Mouse (Mus musculus): Measurements from ENCODE around the gene Sox6.

The Sox6 gene

DNA sequence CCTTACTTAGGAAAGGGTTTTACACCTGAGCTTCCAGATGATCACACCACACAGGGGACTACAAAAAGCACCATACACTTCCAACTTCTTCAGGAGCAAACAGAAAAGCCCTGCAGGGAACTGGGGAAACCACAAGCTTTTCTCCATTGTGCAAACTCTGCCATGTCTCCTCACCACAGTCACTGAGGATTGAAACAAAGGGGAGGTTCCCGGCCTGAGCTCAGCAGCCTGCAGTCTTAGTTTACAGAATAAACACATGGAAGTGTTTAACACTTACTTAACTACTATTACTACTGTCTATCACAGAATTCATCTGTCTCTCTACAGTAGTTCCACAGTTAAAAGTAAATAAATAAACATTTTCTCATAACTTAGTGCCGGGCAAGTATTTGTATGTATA is 498.3 kb downstream of the Sox6 start:
- DNase-seq: peak; percentile 18

DNA sequence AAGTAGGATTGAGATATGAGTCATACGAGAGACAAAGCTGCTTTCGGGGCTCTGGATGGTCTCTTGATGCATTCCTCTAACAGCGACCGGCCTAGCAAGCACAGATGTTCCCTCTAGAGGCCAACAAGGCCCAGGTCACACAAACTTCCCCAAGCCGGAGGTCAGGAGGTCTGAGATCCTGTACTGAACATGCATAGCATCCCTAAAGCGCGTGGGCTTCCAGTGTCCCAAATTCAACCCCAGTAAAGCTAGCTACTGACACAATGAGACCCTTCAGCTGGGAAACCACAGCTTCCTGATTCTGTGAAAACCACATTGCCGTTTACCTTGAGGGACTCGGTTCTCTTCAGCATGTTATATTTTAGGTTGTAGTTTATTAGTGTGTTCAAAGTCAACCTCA is 499.6 kb downstream of the Sox6 start:
- peak; percentile 23 for DNase-seq

DNA sequence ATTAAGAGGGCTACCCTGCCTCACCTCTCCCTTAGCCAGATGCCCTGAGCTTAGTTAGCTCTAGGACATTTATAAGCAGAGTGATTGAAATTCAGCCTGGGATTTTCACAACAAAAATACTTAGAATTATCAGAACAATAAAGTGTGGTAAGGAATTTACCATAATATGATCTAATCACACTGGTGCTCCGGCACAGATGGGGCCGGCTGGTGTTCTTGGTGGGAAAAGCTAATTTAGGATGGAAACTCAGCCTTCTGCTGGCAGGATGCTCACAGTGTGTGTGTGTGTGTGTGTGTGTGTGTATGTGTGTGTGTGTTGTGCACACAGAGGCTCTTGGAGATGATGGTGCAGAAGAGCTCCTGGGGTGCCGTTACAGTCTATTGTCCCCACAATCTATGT is 501.0 kb downstream of the Sox6 start:
- DNase-seq: no peak

DNA sequence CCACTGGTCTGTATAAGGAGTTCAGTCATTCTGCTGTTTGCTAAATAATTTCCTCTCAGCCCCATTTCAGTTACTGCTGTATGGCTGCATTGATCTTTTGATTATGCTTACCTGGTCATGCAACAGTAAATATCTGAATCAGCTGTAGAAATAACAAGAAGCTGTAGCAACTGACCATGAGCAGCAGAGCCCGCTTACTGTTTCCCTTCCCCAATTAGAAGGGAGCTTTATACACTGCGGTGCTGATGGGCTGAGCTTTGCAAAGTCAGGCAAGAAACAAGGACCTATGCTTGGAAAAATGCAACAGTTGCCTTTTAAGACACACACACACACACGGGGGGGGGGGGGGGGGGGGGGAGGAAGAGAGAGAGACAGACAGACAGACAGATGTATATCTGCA is 502.1 kb downstream of the Sox6 start:
- DNase-seq: no peak

DNA sequence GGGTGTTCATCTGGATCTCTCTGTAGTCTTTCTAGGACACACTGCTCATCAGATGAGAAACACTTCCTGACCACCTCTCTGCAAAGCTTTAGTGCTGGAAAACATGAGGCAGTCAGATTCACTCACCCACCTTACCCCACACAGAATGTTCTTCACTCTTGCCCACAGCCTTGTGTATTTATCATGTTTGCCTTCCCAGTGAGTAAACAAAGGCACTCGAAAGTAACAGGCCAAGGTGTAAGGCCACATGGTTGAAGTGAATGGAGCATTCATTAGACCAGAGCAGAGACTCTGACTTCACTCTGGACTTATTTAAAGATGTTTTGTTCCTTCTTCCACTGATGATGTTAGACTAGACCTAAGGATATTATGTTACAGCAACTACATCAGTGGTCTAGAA is 506.7 kb downstream of the Sox6 start:
- DNase-seq: no peak

DNA sequence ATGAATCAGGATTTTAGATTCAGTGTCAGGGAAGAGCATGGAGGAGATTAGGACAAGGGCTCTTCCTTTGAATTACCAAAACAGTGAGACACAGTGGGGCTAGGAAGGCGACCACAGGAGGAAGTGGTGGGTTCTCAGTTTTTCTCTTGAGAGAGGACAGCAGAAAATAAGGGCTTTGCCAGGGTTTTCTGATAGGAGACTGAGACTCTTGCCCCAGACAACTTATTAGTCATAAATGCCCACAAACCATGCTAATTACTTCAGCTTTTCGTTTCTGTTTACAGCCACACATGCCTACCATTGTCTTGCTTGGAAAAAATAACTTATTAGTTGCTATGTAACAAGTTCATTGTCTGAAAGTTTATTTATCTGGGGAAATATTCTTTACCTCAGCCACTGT is 507.4 kb downstream of the Sox6 start:
- no peak for DNase-seq

DNA sequence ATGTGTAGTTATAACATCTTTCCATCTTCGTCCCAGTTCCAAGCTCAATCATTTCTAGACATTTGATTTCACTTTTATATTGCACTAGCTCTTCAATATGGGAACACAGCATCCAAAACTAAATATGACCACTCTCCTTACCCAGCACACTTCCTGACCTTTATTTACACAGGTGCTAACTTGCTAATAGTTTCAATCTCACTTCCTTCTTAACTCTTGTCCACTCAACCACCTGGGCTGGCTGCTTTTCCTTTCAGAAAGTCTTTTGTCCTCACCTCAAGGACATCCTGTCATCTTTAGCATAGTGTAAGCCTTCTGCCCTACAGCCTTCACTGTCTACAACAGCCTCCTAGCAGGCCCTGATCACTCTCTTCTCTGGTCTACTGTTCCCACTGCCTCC is 520.9 kb downstream of the Sox6 start:
- no peak for DNase-seq

DNA sequence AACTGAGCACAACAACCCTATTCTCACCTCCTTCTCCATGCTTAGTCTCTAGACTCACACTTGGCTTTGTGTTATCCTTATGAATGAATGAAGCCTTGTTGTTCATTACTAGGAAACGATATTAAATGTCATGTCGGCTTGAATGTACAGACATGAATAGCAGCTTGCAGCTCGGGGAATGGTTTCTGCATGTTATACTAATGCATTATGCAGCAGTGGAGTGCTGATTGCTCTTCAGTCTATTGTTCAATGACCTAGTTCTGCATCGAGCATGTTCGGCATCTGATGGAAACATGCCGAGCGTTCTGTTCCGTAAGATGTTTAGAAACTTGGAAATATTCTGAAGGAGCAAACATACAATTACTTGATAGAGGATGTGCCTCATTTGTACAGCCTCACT is 524.9 kb downstream of the Sox6 start:
- DNase-seq: no peak

DNA sequence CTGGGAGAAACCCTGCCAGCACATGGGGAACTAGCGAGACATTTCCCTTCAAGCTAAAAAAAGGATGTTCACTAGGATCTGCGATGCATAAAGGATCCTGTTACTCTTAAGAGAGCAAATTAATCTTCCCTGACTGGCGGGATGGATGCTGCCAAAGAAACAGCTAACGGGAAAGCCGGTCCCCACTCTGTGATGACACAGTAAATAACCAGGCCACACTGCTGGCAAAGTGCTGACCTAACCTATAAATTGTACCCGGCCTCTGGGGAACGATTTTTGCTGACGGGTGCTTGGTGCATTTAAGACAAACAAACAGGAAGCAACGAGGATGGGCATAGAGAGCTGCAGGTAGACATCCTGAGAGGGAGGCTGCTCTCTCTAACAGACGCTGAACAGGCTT is 526.8 kb downstream of the Sox6 start:
- no peak for DNase-seq

DNA sequence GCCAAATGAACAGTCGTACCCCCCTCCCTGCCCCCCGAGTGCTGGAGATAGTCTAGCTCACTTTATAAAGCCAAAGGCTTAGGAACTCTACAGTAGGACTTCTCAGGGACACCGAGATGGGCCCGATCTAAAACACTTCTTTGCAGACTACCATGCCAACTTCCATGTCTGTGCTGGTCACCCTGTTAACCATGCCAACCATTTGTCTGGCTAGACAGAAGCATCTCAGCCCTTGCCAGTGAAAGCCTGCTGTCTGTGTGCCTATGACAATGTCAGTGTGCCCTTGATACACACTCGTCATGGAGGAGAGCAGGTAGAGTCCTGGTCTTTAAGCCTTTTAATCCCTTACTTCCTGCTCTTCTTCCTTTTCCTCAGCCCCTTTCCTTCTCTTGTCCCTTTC is 527.5 kb downstream of the Sox6 start:
- no peak for DNase-seq

DNA sequence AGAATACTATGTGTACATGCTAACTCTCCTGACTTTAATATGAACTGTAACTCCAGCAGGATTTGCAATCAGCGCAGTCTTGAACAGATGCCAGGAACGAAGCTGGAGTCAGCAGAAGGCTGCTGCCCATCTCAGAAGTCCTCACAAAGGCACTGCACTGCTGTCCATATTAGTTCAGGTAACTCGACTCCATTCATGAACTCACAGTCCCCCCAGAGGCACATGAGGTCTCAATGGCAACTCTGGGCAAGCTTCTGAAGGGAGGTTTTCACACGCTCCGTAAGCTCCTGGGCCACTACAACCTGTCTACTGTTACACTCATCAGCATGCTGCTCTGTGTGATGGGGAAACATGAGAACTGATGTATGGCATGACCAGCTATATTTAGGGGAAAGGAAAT is 528.6 kb downstream of the Sox6 start:
- DNase-seq: peak; percentile 61

DNA sequence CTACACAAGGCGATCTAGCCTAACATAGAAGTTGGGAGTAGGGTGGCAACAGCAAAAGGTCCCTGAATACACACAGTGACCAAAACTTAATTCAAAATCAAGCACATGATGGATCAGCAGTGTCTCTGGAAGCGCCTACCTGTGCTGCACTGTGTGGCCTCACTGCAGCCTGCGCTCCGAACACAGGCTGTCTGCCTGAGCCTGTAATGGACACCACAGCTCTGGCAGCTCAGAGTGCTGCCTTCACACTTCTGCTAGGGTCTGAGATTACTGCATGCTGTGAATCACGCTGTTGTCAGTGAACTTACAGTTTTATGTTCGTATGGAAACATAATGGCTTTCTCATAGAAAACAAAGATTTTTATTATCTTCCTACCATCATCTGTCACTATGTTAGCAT is 532.2 kb downstream of the Sox6 start:
- no peak for DNase-seq

DNA sequence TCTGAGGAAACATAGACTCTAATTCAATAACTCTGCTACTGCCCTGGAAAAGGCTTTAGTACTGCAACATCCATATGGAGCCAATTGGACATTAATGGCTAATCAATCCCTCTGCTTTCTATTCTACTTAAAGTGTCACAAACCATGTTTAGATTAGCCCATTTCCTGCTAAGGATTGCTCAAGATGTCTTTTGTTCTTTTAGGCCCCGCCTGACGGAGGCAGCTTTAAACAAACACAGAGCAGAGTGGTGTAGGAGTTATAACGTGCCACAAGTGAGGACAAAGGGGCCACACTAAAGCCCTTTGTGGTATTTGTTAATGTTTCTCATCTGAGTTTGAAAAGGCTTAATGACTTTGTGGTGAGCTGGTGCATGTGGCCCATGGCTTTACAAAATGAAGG is 537.1 kb downstream of the Sox6 start:
- peak; percentile 68 for DNase-seq

DNA sequence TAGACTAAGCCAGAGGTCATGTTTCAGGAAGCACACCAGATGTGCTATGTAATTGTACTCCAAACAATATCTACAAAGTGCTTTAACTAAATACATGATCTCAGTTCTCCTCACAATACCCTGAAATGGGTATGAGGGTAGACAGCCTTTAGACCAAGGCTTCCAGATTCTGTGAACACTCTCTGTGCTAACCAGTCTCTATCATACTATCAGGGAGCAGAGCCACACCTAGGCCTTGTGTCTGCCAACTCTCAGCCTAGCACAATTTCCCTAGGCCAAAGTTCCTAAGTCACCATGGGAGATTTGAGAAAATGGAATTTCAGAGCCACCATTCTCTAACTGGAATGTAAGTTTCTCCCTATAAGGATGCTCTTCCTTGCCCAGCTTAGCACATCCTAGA is 537.8 kb downstream of the Sox6 start:
- no peak for DNase-seq

DNA sequence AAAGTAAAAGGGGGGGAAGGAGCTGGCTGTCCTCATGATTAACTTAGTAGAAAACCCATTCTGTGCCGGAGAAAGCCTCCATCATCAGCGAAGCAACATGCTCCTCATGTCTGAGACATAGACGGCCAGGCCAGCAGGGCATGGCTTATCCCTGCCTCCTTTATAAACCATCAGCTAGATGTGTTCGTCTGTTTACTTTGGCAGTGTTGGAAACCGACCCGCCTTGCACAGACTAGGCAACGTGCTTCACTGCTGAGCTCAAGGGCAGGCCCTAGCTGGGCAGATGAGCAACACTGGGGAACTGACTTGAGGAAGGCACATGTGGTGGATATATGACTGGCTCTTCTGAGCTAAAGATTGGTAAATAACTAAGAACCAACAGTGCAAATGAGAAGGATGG is 538.4 kb downstream of the Sox6 start:
- no peak for DNase-seq

DNA sequence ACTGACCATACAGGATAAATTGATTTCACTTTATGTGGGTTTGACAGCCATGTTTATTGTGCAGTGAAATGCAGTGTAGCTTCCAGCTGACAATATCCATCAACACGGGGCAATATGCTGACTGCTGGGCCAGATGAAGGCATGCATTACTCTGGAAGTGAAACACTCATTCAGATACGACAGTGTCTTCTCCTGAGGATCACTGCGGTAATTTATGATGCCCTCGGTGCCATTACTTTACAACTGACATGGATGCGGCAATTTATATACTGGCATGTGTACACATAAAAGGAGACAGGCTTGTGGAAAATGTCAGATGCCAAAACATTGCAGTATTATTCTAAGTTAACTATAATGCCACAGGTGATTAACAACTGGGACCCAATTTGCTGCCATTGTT is 546.9 kb downstream of the Sox6 start:
- DNase-seq: no peak

DNA sequence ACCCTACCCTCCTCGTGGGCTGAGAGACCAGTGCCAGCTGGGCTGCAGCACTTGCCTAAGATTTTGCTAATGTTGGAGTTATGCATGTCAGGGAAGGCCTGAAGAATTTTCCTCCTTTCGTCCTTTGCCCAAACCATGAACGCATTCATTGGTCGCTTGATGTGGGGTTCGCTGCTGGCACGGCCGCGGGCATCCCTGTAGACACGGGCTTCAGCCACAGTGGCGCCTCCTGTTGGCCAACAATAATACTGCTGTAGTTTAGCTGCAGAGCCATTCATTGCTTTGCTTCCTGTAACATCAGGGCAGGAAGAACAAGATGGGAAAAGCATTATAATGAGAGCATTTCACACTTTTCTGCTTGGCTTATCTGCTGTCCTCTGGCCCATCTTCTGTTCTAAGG is 549.0 kb downstream of the Sox6 start:
- no peak for DNase-seq

DNA sequence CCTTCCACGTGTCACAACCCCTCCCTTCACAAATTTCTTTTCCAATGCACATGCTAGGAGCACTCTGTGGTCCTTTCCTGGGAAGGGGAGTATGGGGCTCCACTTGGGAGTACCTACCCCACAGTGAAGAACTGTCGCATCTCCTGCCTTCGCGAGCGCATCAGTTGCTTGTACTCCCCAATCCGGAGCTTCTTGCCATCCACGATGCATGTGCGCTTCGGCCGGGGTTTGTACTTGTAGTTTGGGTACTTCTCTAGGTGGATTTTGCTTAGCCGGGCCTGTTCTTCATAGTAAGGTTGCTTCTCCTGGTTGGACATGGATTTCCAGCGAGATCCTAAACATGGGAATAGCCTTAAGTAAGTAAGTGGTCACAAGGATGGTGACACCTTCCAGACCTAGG is 552.2 kb downstream of the Sox6 start:
- no peak for DNase-seq

DNA sequence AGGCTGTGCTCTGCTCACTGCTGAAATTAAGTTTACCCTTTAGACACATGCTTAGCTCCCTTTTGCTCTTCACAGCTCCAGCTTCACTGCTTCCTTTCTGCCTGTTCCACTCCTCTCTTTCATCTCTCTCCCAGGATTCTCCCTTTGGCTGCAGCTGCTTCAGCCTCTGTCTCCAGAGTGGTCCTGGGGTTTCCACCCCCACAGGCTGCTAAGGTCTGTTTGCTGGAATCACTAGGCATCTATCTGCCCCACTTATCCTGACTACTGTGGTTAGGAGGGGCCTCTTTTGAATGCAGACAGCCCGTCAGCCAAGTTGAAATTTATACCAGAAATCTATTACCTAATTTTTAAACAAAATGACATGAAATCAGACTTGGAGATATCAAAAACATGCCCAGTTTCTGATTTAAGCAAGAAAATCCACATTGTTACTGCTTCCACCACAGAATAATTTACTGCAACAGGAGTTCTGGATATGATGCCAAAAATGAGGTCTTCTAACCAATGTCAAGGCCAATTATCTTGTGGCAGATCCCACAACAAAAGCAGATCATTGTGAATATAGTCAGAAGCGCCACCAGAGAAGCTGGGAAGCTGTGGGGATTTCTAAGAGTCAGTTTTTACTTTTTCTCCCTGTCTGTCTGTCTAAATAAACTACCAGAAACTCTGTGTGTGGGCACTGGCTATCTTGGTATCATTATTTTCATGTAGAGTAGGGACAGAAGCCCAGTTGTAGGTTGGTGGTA is 552.8 kb downstream of the Sox6 start:
- DNase-seq: no peak

DNA sequence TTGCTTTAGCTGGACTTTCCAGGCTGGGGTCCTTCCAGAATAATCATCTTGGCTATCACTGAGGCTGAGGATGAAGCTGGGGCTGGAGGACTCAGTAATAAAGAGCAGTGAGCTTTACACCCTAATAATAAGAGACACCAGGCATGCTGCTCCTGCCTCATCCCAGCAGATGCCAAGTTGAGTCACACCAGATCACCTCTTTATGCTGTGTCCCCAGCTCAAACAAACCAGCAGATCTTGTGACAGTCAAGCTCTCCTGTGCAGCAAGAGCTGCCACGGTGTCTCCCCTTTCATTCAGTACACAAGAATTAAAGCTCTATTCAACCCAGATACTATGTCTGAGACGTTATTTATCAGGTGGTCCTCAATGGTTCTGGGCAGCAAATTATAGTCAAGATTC is 560.8 kb downstream of the Sox6 start:
- DNase-seq: no peak

DNA sequence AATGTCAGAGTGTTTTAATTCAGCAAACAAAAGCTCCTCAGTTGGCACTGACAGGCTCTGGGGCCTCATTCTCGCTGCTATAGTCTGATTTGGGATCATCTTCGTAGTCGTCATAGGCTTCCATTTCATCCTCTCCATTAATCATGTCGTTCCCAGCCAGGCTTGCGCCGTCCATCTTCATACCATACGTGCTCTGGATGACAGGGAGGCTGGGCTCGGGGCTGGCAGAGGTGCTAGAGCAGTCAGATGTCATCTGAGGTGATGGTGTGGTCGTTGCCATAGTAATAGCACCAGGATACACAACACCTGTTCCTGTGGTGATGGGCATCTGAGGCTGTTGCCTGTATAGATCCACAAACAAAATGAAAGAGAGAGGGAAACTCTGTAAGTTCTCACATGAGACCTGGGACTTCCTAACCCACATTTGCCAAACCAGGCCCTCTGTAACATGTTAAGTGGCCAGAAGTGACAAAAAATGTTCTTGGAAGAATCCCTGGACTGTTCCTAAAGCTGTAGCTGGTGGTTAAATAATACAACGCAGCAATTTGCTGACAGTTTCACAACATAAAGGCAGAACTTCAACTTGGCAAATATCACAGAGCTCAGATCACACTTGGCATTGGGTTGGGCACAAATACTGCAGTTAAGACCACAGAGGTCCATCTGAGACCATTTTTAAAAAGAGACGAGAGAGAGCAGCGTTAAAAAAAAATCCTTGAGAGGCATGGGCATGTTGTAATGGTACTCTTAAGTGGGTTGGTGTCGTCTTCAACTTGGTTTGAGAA is 561.5 kb downstream of the Sox6 start:
- DNase-seq: no peak

DNA sequence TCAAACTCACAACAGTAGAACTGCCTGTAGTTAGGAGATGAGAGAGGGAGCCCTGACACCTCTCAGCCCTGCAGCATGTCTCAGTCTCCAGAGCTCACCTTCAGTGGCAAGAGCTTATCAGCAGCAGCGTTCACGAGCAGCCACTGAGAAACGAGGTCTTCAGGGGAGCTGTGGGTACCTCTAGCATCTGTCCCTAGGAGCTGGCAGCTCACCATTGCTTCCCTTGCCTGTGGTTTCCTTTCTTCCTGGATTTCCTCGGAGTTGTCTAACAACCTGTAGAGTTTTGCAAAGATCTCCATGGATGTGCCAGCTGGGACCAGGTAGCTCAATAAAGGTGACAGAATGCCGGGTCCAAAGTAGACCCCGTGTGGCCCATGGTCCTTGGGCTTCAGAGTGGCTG is 563.4 kb downstream of the Sox6 start:
- no peak for DNase-seq

DNA sequence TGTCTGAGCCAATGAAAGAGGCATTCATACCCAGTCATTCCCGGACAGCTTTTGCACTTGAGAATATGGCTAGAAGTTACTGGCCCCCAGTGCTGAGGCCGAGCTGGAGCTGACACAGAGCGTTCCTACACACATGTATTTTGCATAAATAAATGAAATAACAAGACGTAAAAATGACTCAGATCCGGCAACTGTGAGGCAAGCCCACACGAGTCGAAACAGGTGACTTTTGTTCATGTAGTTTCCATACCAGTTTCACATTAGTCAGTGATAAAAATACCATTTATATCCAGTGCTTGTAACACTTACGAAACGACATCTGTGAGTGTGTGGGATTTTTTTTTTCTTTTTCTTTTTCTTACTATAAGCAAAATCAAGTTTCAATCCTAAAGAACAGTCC is 564.5 kb downstream of the Sox6 start:
- DNase-seq: no peak

DNA sequence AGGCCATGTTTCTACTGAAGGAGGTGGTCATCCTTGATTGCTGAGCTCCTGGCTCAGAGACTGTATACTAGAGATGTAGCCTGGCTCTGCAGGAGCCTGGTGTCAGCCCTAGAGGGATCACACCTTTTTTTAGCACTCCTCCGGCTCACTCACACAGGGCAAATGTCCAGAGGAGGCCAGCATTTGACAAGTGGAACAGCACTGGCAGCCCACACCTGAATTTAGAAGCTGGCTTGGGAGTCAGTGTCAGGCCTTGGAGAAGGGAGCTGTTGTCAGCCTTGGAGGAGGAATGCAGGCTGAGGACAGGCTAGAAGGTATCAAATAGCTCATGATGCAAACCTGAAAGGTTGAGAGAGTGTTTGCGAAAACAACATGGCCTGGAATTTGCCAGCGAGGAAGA is 565.7 kb downstream of the Sox6 start:
- no peak for DNase-seq

DNA sequence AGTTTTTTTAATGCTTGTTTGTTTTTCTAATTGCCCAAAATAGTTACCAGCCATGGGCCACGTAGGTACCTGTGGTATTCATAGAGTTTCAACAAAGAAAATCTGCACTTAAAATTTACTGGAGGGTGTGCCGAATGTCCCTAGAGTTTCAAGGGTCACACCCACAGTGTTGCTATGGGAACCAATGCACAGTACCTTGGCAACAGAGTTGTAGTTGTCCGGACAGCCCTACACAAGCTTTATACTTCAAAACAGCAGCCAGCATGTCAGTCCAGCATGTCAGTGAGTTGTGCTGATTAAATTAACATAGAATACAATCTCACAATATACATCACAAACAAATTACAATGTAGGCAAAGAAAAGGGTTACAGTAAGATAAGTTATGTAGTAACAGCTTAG is 567.1 kb downstream of the Sox6 start:
- DNase-seq: no peak
